Mouse (Mus musculus): ENCODE measurements around the gene Gpbp1.

Gpbp1 gene

DNA sequence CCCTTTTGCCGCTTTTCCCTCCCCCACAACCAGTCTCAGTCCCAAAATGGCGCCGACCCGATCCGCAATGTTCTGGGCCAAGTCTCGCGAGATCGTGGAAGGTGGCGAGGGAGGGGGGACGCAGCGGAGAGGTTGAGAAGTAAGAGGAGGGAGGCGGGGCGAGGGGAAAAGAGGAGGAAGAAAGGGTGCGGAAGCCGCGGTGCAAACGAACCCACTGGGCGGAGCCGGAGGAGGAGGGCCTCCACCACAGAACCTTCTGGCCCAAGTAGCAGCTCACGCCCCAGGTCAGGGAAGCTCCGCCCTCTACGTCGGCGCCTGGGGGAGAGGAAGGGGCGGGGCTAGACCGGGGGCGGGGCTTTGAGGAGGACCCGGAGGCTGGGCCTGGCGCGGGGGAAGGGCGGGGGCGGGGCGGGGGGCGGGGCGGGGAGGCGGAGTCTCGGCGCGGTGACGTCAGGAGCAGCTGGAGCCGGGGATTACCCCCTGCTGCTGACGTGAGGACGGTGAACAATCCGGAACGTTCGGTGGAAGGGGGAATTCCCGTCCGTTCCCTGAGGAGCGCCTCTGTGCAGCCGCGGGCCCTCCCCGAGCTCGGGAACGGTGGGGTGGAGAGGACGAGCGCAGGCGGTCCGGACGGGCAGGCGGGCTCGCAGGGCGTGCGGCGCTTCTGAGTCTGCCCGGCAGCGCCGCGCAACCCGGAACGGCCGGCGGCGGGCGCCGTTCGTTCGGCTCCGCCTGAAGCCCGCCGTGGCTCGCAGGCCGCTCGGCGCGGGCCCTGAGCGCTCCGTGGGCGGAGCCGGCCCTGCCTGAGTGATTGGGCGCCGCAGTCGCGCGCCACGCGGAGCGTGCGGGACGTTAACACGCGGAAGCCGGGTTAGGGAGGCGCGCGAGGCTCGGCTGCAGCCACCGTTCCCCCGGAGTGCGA lies at the start of gene Gpbp1:
Gpbp1 (minus strand) TSS at position 310 of the 922 bp plus-strand sequence.
- in situ Hi-C loops (cut with MboI; ENCODE audit: low pct_unique_long_range_greater_than_20kb in 1 of 2, low sequenced_read_pairs in 2 of 2, unreplicated experiment in 1 of 2) = loop anchor here (10.0 to 25.0 kb wide), 2 partner anchors 45 to 222 kb away; no protein-coding TSS in a partner anchor

DNA sequence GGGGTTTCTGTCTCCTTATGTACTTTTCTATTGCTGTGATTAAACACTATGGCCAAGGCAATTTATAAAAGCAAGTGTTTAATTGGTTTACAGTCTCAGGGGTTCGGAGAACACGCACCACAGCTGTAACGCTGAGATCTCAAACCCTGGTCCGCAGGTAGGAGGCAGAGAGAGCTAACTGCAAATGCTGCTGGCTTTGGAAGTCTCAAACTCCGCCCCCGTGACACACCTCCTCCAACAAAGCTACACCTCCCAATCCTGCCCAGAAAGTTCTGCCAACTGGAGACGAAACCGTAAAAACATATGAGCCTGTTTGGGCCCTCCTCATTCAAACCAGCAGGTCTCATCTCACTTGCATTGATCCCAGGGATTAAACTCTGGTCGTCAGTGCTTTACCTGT lies 47.8 kb upstream of the Gpbp1 start:
- in situ Hi-C loops (cut with MboI; ENCODE audit: low pct_unique_long_range_greater_than_20kb in 1 of 2, low sequenced_read_pairs in 2 of 2, unreplicated experiment in 1 of 2) = loop anchor here in 1 of 2 experiments (10.0 kb wide), 1 partner anchor 53 kb away; no protein-coding TSS in a partner anchor

GRCm38 (mm10) chr13:111536207-111536887 lies 46.4 kb upstream of the Gpbp1 start:
- in situ Hi-C loops (cut with MboI; ENCODE audit: low pct_unique_long_range_greater_than_20kb in 1 of 2, low sequenced_read_pairs in 2 of 2, unreplicated experiment in 1 of 2) = loop anchor here in 1 of 2 experiments (10.0 kb wide), 1 partner anchor 52 kb away; no protein-coding TSS in a partner anchor

GRCm38 (mm10) chr13:111534131-111534530 lies 44.2 kb upstream of the Gpbp1 start:
- in situ Hi-C loops (cut with MboI; ENCODE audit: low pct_unique_long_range_greater_than_20kb in 1 of 2, low sequenced_read_pairs in 2 of 2, unreplicated experiment in 1 of 2) = loop anchor here in 1 of 2 experiments (10.0 kb wide), 1 partner anchor 49 kb away; no protein-coding TSS in a partner anchor

DNA sequence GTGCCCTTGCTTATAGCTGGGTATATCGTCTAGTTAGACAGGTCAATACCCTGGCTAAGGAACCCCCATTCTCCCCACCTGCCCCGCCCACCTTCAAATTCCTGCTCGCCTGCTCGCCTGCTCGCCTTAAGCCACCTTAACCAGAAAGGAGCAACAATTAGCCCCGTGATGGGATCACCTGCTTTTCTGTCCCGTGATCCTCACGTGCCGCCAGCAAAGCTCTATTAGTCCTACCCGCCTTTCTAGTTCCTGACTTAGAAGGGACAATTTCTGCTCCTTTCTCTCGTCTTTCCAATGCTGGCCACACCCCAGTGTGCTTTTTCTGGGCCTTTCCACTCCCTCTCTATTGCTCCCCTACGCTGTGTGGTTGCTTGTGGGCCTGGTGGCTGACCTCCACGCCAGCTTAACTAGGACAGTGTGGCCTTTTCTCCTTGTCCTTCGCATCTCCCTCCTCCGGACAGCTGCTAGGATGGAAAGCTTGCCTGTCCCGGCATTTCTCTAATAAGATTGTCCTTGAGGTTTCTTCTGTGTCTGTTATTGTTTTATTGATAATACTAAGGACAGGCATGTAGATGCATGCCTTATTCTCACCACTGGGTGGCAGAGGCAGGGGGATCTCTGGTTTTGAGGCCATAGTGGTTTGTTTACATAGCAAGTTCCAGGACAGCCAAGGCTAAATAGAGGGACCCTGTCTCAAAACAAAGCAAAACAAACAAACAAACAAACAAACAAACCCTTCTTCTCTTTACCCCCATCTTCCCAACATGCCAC lies 42.5 kb upstream of the Gpbp1 start:
- in situ Hi-C loops (cut with MboI; ENCODE audit: low pct_unique_long_range_greater_than_20kb in 1 of 2, low sequenced_read_pairs in 2 of 2, unreplicated experiment in 1 of 2) = loop anchor here in 1 of 2 experiments (10.0 kb wide), 1 partner anchor 48 kb away; no protein-coding TSS in a partner anchor

DNA sequence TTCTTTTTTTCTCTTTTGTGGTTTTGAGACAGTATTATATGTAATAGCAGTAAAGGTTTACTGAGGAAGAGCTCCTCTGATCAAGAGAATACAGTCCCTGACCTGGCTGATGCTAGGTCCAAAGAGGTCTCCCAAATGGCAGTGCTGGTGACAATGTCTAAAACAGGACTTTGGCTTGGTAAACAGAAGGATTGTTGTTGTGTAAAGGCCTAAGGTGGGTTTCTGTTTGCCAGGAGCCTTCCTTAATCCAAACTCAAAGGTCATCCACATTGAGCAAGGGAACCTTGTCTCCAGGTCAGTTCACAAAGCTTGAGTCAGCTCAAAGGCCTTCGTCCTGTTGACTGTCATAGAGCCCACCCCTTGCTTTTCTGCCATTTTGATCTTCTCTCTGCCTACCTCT lies 41.8 kb upstream of the Gpbp1 start:
- in situ Hi-C loops (cut with MboI; ENCODE audit: low pct_unique_long_range_greater_than_20kb in 1 of 2, low sequenced_read_pairs in 2 of 2, unreplicated experiment in 1 of 2) = loop anchor here in 1 of 2 experiments (10.0 kb wide), 1 partner anchor 47 kb away; no protein-coding TSS in a partner anchor

DNA sequence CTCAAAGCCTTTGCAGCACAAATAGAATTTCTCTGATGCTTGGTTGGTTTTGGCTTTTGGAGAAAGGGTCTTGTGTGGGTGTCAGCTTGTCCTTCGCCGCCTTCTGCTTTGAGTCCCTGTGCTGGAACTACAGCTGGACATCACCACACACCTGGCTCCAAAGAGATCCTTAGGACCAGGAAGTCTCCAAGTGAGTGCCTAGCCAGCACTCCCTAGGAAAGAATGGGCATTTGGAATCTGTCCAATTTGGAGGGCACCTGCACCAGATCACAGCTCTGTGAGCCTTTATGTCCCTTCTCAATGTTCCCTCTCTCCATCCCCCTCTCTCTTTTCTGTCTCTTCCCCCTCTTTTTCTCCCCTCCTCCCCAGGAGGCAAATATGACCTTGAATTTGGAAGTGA lies 34.4 kb upstream of the Gpbp1 start:
- in situ Hi-C loops (cut with MboI; ENCODE audit: low pct_unique_long_range_greater_than_20kb in 1 of 2, low sequenced_read_pairs in 2 of 2, unreplicated experiment in 1 of 2) = no loop called here

- in situ Hi-C loops (cut with MboI; ENCODE audit: low pct_unique_long_range_greater_than_20kb in 1 of 2, low sequenced_read_pairs in 2 of 2, unreplicated experiment in 1 of 2) = no loop called here
Observed at GRCm38 (mm10) chr13:111522336-111522735, 32.4 kb upstream of the Gpbp1 start.

DNA sequence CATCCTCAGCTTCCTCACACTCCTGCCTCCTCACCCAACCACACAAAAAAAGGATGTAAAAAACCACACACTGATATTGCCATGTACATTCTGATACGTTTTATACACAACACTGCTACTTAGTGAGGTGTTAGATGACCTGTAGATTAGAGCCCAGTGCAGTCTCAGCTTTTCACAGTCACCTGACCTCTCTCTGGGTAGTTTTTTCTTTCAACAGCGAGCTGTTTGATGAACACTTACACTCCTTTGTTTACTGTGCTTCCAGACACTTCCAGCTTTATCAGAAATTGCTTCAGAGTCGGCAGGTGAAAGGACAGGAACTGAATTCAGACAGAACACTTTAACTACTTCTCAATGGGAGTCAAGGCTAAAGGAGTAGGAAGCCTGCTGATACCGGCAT lies 30.5 kb upstream of the Gpbp1 start:
- in situ Hi-C loops (cut with MboI; ENCODE audit: low pct_unique_long_range_greater_than_20kb in 1 of 2, low sequenced_read_pairs in 2 of 2, unreplicated experiment in 1 of 2) = no loop called here

- in situ Hi-C loops (cut with MboI; ENCODE audit: low pct_unique_long_range_greater_than_20kb in 1 of 2, low sequenced_read_pairs in 2 of 2, unreplicated experiment in 1 of 2) = no loop called here
Observed at GRCm38 (mm10) chr13:111518332-111518731, 28.4 kb upstream of the Gpbp1 start.

- in situ Hi-C loops (cut with MboI; ENCODE audit: low pct_unique_long_range_greater_than_20kb in 1 of 2, low sequenced_read_pairs in 2 of 2, unreplicated experiment in 1 of 2) = no loop called here
Observed at GRCm38 (mm10) chr13:111516385-111517150, 26.7 kb upstream of the Gpbp1 start.

DNA sequence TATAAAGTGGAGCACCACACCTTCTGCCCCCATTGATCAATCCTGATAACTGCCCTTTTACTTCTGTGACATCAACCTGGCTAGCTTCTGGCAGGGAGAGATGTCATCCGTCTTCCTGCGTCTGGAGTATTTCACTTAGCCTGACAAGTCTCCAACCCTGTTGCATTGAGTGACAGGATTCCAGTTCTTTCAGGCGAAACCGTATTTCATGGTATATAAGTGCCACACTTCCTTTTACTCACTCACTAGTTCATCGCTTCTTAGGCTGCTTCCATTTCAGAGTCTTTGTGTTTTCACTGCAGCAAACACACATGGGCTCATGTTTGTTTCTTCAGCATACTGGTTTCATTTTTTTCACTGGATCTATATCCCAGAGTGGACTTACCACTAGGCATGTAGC lies 19.5 kb upstream of the Gpbp1 start:
- in situ Hi-C loops (cut with MboI; ENCODE audit: low pct_unique_long_range_greater_than_20kb in 1 of 2, low sequenced_read_pairs in 2 of 2, unreplicated experiment in 1 of 2) = no loop called here

- in situ Hi-C loops (cut with MboI; ENCODE audit: low pct_unique_long_range_greater_than_20kb in 1 of 2, low sequenced_read_pairs in 2 of 2, unreplicated experiment in 1 of 2) = no loop called here
Observed at GRCm38 (mm10) chr13:111508645-111509044, 18.7 kb upstream of the Gpbp1 start.

DNA sequence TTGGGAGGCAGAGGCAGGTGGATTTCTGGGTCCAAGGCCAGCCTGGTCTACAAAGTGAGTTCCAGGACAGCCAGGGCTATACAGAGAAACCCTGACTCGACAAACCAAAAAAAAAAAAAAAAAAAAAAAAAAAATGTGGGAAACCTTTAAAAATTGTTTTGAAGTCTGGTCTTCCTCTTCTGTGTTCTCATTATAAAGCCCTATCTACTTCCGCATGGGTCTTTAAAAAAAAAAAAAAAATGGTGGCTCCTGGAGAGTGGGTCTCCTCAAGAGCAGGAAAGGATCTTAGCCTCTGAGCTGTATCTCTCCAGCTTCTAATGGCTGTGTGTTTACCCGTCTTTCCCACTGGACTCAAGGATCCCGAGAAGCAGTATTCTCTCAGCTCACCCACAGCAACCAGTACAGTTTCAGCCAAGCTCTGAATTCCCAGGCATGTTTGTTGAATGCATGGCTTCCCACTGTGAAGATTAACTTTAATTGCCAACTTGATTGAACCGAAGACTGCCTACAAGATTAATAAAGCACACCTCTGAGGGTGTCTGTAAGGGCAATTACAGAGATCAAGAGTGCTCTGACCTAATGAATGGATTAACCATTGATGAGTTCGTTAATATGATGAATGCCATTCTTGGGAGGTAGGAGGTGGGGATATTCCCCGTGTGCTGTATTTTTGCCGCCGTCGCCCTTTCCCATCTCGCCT lies 4.6 kb upstream of the Gpbp1 start:
- in situ Hi-C loops (cut with MboI; ENCODE audit: low pct_unique_long_range_greater_than_20kb in 1 of 2, low sequenced_read_pairs in 2 of 2, unreplicated experiment in 1 of 2) = loop anchor here in 1 of 2 experiments (25.0 kb wide), 1 partner anchor 218 kb away; no protein-coding TSS in a partner anchor

DNA sequence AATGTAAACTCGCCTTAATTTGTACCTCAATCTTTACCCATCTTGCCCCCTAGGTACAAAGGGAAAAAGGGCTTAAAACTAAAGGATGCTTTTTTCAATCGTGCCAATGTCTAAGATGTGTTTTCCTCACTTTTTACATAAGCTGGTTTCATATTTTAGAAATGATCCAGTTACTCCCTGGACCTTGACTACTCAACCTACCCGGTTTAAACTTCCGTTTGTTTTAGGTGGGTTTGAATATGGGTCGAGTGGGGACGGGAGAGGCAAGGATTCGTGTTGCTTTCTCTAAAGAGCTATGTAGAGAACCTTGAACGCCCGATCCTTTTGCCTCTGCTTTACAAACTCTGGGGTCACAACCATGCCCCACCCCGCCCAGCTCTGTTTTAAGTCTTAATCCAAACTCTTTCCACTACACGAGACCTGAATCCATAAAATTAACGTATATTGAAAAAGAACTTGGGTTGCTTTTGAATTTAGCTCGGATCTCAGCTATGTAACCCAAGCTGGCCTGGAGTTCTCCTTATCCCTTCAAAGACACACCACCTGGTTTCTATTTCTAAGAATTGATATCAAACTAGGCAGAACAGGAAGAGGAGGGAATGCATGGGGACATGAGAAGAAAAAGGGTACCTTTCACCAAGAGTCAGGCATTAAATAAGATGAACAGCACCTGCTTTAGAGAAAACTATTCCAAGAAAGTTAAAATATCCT lies 1.3 kb upstream of the Gpbp1 start:
- in situ Hi-C loops (cut with MboI; ENCODE audit: low pct_unique_long_range_greater_than_20kb in 1 of 2, low sequenced_read_pairs in 2 of 2, unreplicated experiment in 1 of 2) = loop anchor here in 1 of 2 experiments (25.0 kb wide), 1 partner anchor 221 kb away; no protein-coding TSS in a partner anchor

DNA sequence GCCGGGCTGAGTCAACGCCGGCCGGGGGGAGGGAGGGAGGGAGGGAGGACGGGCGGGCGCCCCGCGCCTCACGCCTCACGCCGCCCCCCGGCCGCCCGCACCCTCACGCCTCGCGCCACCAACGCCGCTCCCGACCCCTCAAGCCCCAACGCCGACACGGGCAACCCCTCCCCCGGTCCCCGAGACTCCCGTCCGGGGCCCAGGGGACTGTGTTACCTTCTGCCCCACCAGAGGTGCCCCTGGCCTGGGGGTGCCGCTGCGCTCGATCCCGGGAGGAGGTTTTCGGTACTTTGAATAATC lies 459 bp downstream of the Gpbp1 start:
- in situ Hi-C loops (cut with MboI; ENCODE audit: low pct_unique_long_range_greater_than_20kb in 1 of 2, low sequenced_read_pairs in 2 of 2, unreplicated experiment in 1 of 2) = loop anchor here (10.0 to 25.0 kb wide), 2 partner anchors 45 to 223 kb away; no protein-coding TSS in a partner anchor

All from mouse embryonic stem cell (cell line).